Mouse (Mus musculus): ENCODE data around the gene Ak5. TPM values are rescaled to one million over a fixed set of nuclear protein-coding genes. Genes with fewer than 3 reads are reported as not detected.

The Ak5 gene
- total and polyA plus RNA-seq, 3 experiments = 0.13 to 0.79 (median 0.23) TPM

GRCm38 (mm10) chr3:152520074-152520473, 148.1 kb downstream of the Ak5 start:
- no peaks in the 10 kb centered on the region for H3K79me2 ChIP-seq (replicated peaks; ENCODE audit: control insufficient read depth, extremely low read depth, insufficient read depth, poor library complexity, severe bottlenecking)
- no peaks in the 10 kb centered on the region for H3K36me3 ChIP-seq (replicated peaks in 1 of 2; ENCODE audit: control insufficient read depth in 1 of 2, insufficient read depth in 1 of 2, low read length in 1 of 2)
- no peak overlapping the region for H3K27ac ChIP-seq (ENCODE audit: insufficient read depth, low read depth)
- H3K27me3 ChIP-seq (replicated peaks) = peaks cover 2% of the 10 kb centered on the region
- H3K9ac ChIP-seq (ENCODE audit: insufficient read depth, low read depth) = no peak overlapping the region
- H3K4me2 ChIP-seq (ENCODE audit: insufficient read depth, low read depth, poor library complexity, severe bottlenecking) = no peak overlapping the region
- no peak for TF ChIP-seq PAX5 (IDR thresholded peaks at IDR 0.05; ENCODE audit: low read length)
- no peak for TF ChIP-seq E2F4 (IDR thresholded peaks at IDR 0.05; ENCODE audit: insufficient replicate concordance, low read depth, low read length)
- no peak for TF ChIP-seq JUND (conservative IDR thresholded peaks at IDR 0.05; ENCODE audit: low read depth, low read length)
- TF ChIP-seq ELF1 (IDR thresholded peaks at IDR 0.05; ENCODE audit: low read depth, low read length) = no peak
- no peak for TF ChIP-seq CTCF (conservative IDR thresholded peaks at IDR 0.05 in 1 of 2, IDR thresholded peaks at IDR 0.05 in 1 of 2; ENCODE audit: low read depth in 2 of 2, low read length in 2 of 2)
- TF ChIP-seq ZC3H11A (IDR thresholded peaks at IDR 0.05; ENCODE audit: low read depth, low read length) = no peak
- TF ChIP-seq POLR2AphosphoS2 (IDR thresholded peaks at IDR 0.05; ENCODE audit: low read depth, low read length) = no peak
- no peak for TF ChIP-seq USF1 (IDR thresholded peaks at IDR 0.05; ENCODE audit: low read depth, low read length)
- no peak for TF ChIP-seq JUN (IDR thresholded peaks at IDR 0.05; ENCODE audit: insufficient read depth, low read depth, low read length)
- no peak for TF ChIP-seq RAD21 (IDR thresholded peaks at IDR 0.05; ENCODE audit: low read depth, low read length)
- TF ChIP-seq MAZ (IDR thresholded peaks at IDR 0.05; ENCODE audit: low read depth, low read length) = no peak
- TF ChIP-seq HCFC1 (IDR thresholded peaks at IDR 0.05; ENCODE audit: low read depth, low read length) = no peak
- TF ChIP-seq ZKSCAN1 (IDR thresholded peaks at IDR 0.05; ENCODE audit: borderline replicate concordance, low read depth, low read length) = no peak
- no peak for TF ChIP-seq MAFK (IDR thresholded peaks at IDR 0.05; ENCODE audit: insufficient replicate concordance, low read length)
- no peak for DNase-seq (ENCODE audit: extremely low read depth)
- no peaks in the 10 kb centered on the region for H3K4me1 ChIP-seq (ENCODE audit: control insufficient read depth in 1 of 2, insufficient read depth in 2 of 2)
- in situ Hi-C loops (cut with MboI; ENCODE audit: low pct_ligation_motif_present, low pct_unique_long_range_greater_than_20kb, low sequenced_read_pairs) = no loop called here
- H3K9me3 ChIP-seq (replicated peaks; ENCODE audit: low read length) = peaks cover 4% of the 10 kb centered on the region
- dilution Hi-C loops (cut with MboI; ENCODE audit: extremely low pct_ligation_motif_present, extremely low pct_unique_long_range_greater_than_20kb, low sequenced_read_pairs) = no loop called here
- no peak overlapping the region for H3K4me3 ChIP-seq (replicated peaks in 1 of 3; ENCODE audit: low read depth in 2 of 3, low read length in 2 of 3, poor library complexity in 1 of 3)

DNA sequence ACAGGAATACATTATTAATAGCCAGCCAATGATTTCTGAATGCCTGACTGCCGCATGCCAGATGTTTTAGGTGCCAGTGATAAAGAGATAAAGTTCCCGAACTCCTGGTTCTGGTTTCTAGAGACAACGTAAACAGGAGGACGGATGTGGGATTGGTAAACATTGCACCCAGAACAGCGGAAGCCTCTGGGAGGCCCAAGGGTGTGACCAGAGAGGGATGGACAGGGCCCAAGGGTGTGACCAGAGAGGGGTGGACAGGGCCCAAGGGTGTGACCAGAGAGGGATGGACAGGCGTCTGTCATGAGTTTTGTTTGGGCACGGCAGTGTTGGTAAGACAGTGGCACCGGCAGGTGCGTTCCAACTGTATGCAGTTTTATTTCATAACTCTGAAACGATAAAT, 148.6 kb downstream of the Ak5 start:
- Histone ChIP-seq H3K36me3 (replicated peaks in 1 of 2; ENCODE audit: control insufficient read depth in 1 of 2, insufficient read depth in 1 of 2, low read length in 1 of 2) (no peaks in the 10 kb centered on the region), H3K9me3 (replicated peaks; ENCODE audit: low read length) (peaks cover 4% of the 10 kb centered on the region), H3K79me2 (replicated peaks; ENCODE audit: control insufficient read depth, extremely low read depth, insufficient read depth, poor library complexity, severe bottlenecking) (no peaks in the 10 kb centered on the region), H3K4me2 (ENCODE audit: insufficient read depth, low read depth, poor library complexity, severe bottlenecking) (no peak overlapping the region), H3K27ac (ENCODE audit: insufficient read depth, low read depth) (no peak overlapping the region), H3K4me1 (ENCODE audit: control insufficient read depth in 1 of 2, insufficient read depth in 2 of 2) (no peaks in the 10 kb centered on the region), H3K9ac (ENCODE audit: insufficient read depth, low read depth) (no peak overlapping the region), H3K4me3 (replicated peaks in 1 of 3; ENCODE audit: low read depth in 2 of 3, low read length in 2 of 3, poor library complexity in 1 of 3) (no peak overlapping the region), H3K27me3 (replicated peaks) (peaks cover 2% of the 10 kb centered on the region)
- dilution Hi-C loops (cut with MboI; ENCODE audit: extremely low pct_ligation_motif_present, extremely low pct_unique_long_range_greater_than_20kb, low sequenced_read_pairs) (no loop called here), in situ Hi-C loops (cut with MboI; ENCODE audit: low pct_ligation_motif_present, low pct_unique_long_range_greater_than_20kb, low sequenced_read_pairs) (no loop called here)
- DNase-seq (ENCODE audit: extremely low read depth) = no peak
- TF ChIP-seq IRF4 (IDR thresholded peaks at IDR 0.05; ENCODE audit: low read depth, low read length) = no peak
- TF ChIP-seq EP300 (IDR thresholded peaks at IDR 0.05; ENCODE audit: low read length) = no peak
- no peak for TF ChIP-seq NRF1 (IDR thresholded peaks at IDR 0.05; ENCODE audit: low read depth, low read length)
- TF ChIP-seq MAZ (IDR thresholded peaks at IDR 0.05; ENCODE audit: low read depth, low read length) = no peak
- no peak for TF ChIP-seq JUND (conservative IDR thresholded peaks at IDR 0.05; ENCODE audit: low read depth, low read length)
- TF ChIP-seq JUN (IDR thresholded peaks at IDR 0.05; ENCODE audit: insufficient read depth, low read depth, low read length) = no peak
- no peak for TF ChIP-seq SMC3 (IDR thresholded peaks at IDR 0.05; ENCODE audit: low read depth, low read length)
- no peak for TF ChIP-seq ZMIZ1 (IDR thresholded peaks at IDR 0.05; ENCODE audit: low read depth, low read length)
- TF ChIP-seq ZKSCAN1 (IDR thresholded peaks at IDR 0.05; ENCODE audit: borderline replicate concordance, low read depth, low read length) = no peak
- no peak for TF ChIP-seq USF2 (conservative IDR thresholded peaks at IDR 0.05; ENCODE audit: low read depth, low read length)
- no peak for TF ChIP-seq USF1 (IDR thresholded peaks at IDR 0.05; ENCODE audit: low read depth, low read length)
- TF ChIP-seq MYC (IDR thresholded peaks at IDR 0.05; ENCODE audit: low read depth, low read length) = no peak
- TF ChIP-seq MAX (IDR thresholded peaks at IDR 0.05; ENCODE audit: low read length) = no peak
- TF ChIP-seq ZC3H11A (IDR thresholded peaks at IDR 0.05; ENCODE audit: low read depth, low read length) = no peak
- no peak for TF ChIP-seq ETS1 (conservative IDR thresholded peaks at IDR 0.05; ENCODE audit: low read depth, low read length)
- TF ChIP-seq HCFC1 (IDR thresholded peaks at IDR 0.05; ENCODE audit: low read depth, low read length) = no peak
- TF ChIP-seq TCF12 (IDR thresholded peaks at IDR 0.05; ENCODE audit: low read depth, low read length) = no peak
- no peak for TF ChIP-seq RAD21 (IDR thresholded peaks at IDR 0.05; ENCODE audit: low read depth, low read length)

Data from CH12.LX (cell line).